Mouse (Mus musculus): ENCODE measurements around the gene Fbxo33.

DNA sequence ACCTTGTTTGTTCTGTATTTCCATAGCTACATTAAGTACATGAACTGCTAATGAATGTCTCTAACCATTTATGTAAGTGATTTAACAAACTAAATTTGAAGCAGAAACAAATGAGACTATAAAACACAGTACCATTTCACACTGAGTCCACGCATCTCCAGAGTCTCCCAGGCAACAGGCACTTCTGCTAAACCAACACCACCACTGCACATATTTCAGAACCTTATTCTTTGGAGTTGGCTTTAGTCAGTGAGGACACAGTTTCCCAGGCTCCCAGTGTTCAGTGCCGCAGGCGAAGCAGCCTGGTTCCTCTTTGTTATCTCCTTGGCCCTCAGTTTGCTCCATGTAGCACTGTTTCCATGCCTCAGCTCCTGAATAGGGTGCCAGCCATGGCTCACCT is 41.7 kb downstream of the Fbxo33 start:
- TF ChIP-seq POLR2A (IDR thresholded peaks at IDR 0.05; ENCODE audit: control insufficient read depth, low read depth, low read length) (no peak), CTCF (IDR thresholded peaks at IDR 0.05; ENCODE audit: control insufficient read depth, insufficient read depth, insufficient replicate concordance, low read depth, low read length) (no peak)
